Mouse (Mus musculus) kidney, embryonic 14.5 days (tissue): ENCODE measurements around the gene Ubap2. TPM values are rescaled to one million over a fixed set of nuclear protein-coding genes. Genes with fewer than 3 reads are reported as not detected.

ENCODE experiments used
- ATAC-seq: fragments of 200-750 bp; cut with Nextera tagmentation; 2 replicates; pipeline ENCODE4 v1.8.0; 2017; ENCODE audit warnings: moderate number of reproducible peaks, mild to moderate bottlenecking, moderate TSS enrichment, moderate library complexity; ENCODE audit not compliant: low FRiP score, low TSS enrichment
- H3K27ac ChIP-seq: fragments of 300-500 bp; sonication (generic); 2 replicates; pipeline ENCODE4 v1.5.1; 2014; ENCODE audit warnings: low read depth, mild to moderate bottlenecking, low read length, moderate library complexity, mixed read lengths
- H3K27me3 ChIP-seq: fragments of 300-500 bp; sonication (generic); 2 replicates; pipeline ENCODE4 v1.6.1; 2014; ENCODE audit warnings: mild to moderate bottlenecking, low read length; ENCODE audit not compliant: control insufficient read depth, insufficient read depth
- H3K36me3 ChIP-seq: fragments of 300-500 bp; sonication (generic); 2 replicates; pipeline ENCODE4 v1.6.1; 2014; ENCODE audit warnings: low read length, mixed read lengths; ENCODE audit not compliant: control insufficient read depth, insufficient read depth
- H3K4me1 ChIP-seq: fragments of 300-500 bp; sonication (generic); 2 replicates; pipeline ENCODE4 v1.6.1; 2014; ENCODE audit warnings: low read length, mixed read lengths; ENCODE audit not compliant: control insufficient read depth, insufficient read depth
- H3K4me2 ChIP-seq: fragments of 300-500 bp; sonication (generic); replicated peaks from 2 replicates; pipeline ENCODE4 v1.6.1; 2014; ENCODE audit warnings: low read depth, mild to moderate bottlenecking, low read length
- H3K4me3 ChIP-seq: fragments of 300-500 bp; sonication (generic); 2 replicates; pipeline ENCODE4 v1.5.1; 2014; ENCODE audit warnings: mild to moderate bottlenecking, low read length
- H3K9ac ChIP-seq: fragments of 300-500 bp; sonication (generic); 2 replicates; pipeline ENCODE4 v1.6.1; 2014; ENCODE audit warnings: low read depth, mild to moderate bottlenecking, low read length, moderate library complexity
- H3K9me3 ChIP-seq: fragments of 300-500 bp; sonication (generic); 2 replicates; pipeline ENCODE4 v1.6.1; 2016; ENCODE audit warnings: low read length; ENCODE audit not compliant: control insufficient read depth
- WGBS: fragments of 180-500 bp; shearing (Covaris S2); extraction: QIAGEN DNeasy Blood & Tissue Kit; methylation state at CpG from one replicate; pipeline ENCODE4 v1.1.7; 2014; 5-methylcytosine and 5-hydroxymethylcytosine counted together
- polyA plus RNA-seq: library from polyadenylated mRNA; unstranded; fragments of >200 nt; fragmentation: Nextera tagmentation; extraction: Ambion mirVana; gene quantifications from 2 replicates; pipeline ENCODE4 v1.2.1, GENCODE M21; 2014

Ubap2 gene
- 37.2 and 65.5 TPM in 2 replicates for polyA plus RNA-seq

DNA sequence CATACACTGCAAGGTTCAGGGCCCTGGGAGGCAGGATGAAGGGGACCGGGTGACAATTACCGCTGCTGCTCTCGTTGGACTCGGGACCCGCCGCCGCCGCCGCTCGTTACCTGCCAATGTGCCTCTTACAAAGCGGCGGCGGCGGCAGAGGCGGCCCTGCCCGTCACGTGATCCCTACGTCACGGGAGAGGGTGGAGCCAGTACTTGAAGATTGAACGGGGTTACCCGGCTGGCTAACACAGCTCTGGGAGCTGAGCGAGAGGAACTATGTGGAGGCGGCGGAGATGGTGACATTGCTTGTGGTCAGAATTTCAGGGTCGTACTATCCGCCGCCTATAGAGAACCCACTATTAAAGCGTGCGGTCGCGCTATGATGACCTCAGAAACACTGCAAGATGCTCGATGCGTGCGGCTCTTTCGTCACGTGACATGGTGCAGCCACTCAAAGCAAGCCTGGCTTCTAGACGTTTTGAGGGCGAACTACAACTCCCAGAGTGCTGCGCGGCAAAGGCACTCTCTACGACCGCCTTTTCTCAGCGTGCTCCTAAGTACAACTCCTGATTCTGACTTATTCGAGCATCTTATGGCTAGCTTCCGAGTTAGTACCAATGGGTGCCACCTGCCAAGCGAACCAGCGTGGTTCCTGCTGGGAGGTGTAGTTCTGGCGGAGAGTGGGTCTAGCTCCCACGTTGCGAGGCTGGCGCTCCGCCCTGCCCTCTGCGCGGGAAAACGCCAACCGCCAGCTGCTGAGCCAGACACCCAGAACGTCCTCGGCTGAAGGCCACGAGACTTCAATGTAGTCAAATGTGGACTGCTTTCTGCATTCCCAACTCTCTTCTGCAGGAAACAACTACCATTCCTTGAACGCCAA is at the start of gene Ubap2:
Gene Ubap2 (minus strand): TSS at position 165 of the 871 bp plus-strand sequence.
- peak within 1 kb of the TSS; percentile 94 for H3K27ac ChIP-seq
- peaks cover 19% of the 10 kb centered on the region for H3K4me1 ChIP-seq
- no peaks in the 10 kb centered on the region for H3K9me3 ChIP-seq
- peak within 1 kb of the TSS; percentile 87 for H3K4me3 ChIP-seq
- H3K4me2 ChIP-seq = peak within 1 kb of the TSS; percentile 78
- peak within 1 kb of the TSS; percentile 92 for H3K9ac ChIP-seq
- peaks cover 10% of the 10 kb centered on the region; the same call in 1 of the 2 replicates for H3K36me3 ChIP-seq
- WGBS = under 1% methylated on average over 60 of the region's 60 CpGs
- peak; percentile 97 for ATAC-seq
- no peaks in the 10 kb centered on the region for H3K27me3 ChIP-seq

DNA sequence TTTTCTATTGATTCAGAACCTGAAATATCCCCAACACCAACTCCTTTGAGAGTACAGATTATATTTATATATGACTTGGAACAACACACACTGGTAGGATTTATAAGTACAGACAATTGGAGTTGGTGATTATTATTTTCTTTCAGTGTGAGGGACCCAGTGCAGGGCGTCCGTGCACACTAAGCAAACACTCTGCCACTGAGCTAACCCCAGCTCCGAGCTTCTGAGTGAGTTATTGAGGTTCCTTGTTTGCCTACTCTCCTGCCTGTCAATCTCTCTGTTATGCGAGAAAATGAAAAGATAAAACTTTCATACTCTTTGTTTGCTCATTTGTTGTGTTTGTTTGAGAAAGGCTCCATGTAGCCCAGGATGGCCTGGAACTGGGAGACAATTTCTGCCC is 46.0 kb upstream of the Ubap2 start:
- no peak for ATAC-seq
- H3K4me1 ChIP-seq = no peaks in the 10 kb centered on the region

DNA sequence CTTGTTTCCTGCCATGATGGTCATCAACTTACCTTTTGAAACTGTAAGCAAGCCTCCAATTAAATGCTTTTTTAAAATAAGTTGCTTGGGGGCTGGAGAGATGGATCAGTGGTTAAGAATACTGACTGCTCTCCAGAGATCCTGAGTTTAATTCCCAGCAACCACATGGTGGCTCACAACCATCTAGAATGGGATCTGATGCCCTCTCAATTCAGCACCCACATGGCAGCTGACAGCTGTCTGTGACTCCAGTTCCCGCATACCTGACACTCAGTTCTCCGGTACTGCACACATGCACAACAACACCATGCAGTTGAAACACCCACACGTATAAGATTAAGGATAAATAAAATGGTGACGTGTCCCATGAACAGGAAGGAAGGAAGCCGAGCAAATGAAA is 43.3 kb upstream of the Ubap2 start:
- no peak for ATAC-seq
- H3K27ac ChIP-seq = no peak overlapping the region
- H3K9ac ChIP-seq = no peak overlapping the region
- H3K4me2 ChIP-seq = no peak overlapping the region
- H3K36me3 ChIP-seq = no peaks in the 10 kb centered on the region
- WGBS = 77% methylated on average over 5 of the region's 5 CpGs
- no peaks in the 10 kb centered on the region for H3K27me3 ChIP-seq
- H3K4me1 ChIP-seq = peaks cover 9% of the 10 kb centered on the region; the same call in 1 of the 2 replicates
- no peaks in the 10 kb centered on the region for H3K9me3 ChIP-seq
- no peak overlapping the region for H3K4me3 ChIP-seq

More for the DNA sequence above, 46.0 kb upstream of the Ubap2 start:
- Histone ChIP-seq H3K4me2 (no peak overlapping the region), H3K9me3 (no peaks in the 10 kb centered on the region), H3K9ac (no peak overlapping the region), H3K27ac (no peak overlapping the region), H3K27me3 (no peaks in the 10 kb centered on the region), H3K36me3 (no peaks in the 10 kb centered on the region), H3K4me3 (no peak overlapping the region)
- 52% methylated on average over 4 of the region's 4 CpGs for WGBS

DNA sequence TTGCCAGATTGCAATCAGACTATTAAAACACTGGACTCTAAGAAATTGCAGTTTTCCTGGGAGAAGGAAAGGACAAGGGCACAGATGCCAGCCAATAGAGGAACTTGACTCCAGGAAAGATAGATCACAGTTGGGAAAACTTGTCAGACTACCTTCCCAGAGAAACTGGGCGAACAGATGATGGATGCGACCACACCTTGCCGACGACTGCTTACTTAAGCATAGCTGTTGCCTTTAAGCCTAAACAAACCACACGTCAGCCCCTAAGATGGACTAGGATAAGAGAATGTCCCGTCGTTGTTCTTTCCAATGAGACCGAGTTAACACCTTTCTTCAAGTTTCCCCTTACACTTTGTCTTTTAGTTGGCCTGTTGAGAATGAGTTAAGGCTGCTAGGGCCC is 40.2 kb upstream of the Ubap2 start:
- H3K36me3 ChIP-seq = peaks cover 21% of the 10 kb centered on the region
- H3K4me1 ChIP-seq = peaks cover 15% of the 10 kb centered on the region
- H3K4me3 ChIP-seq = peak overlapping the region; percentile 90
- H3K27me3 ChIP-seq = no peaks in the 10 kb centered on the region
- H3K9me3 ChIP-seq = no peaks in the 10 kb centered on the region
- H3K4me2 ChIP-seq = peak overlapping the region; percentile 65
- ATAC-seq = no peak
- peak overlapping the region; percentile 57 for H3K27ac ChIP-seq
- WGBS = 54% methylated on average over 8 of the region's 8 CpGs
- peak overlapping the region; percentile 85 for H3K9ac ChIP-seq

DNA sequence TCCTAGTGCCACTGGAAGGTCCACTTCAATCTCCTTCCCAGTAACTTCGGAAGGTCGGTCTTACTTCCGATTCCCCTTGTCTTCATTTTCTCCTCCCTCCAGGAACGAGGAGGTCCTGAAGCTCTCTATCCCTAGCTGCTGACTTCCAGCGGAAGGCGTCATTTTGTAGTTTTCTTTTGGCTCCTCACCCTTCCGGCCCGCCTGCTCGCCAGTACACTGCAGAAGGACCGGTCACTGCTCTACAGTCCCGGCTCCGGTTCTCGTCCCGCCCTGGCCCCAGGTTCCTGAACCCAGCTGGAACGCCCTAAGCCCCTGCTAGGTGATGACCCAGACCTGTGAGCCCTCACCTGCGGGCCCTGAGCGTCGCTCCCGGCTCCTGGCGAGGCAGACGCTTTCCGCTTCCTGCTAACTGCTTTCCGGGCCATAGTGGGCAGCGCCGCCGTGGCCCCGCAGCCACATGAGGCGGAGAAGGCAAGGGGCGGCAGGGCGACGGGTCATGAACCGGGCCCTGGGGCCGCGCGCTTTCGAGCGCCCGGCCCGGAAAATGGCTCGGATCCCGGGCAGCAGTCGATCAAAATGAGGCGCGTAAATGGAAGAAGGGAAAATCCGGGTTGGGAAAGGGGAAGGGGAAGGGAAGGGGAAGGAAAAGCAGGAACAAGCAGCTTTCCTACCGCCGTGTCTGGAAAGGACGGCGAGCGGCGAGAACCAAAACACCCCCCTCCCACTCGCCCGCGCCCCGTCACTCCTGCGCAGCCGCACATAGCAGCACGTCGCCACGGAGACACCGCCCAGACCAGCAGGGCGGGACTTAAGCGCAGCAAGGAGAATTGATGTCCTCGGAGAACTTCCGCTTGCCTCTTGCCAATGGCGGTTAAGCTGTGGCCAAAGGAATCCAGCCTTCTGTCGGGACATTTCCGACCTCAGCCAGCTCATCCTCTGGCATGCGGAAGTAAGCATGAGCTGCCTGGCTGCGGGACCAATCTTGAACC is 39.5 kb upstream of the Ubap2 start, which contains the start of gene Dcaf12:
Gene Dcaf12 (minus strand): TSS at position 749 of the 989 bp plus-strand sequence.
- H3K4me2 ChIP-seq = peak within 1 kb of the TSS; percentile 94
- ATAC-seq = peak; percentile 98
- no peaks in the 10 kb centered on the region for H3K9me3 ChIP-seq
- peaks cover 15% of the 10 kb centered on the region for H3K4me1 ChIP-seq
- WGBS = under 1% methylated on average over 70 of the region's 70 CpGs
- peaks cover 27% of the 10 kb centered on the region for H3K36me3 ChIP-seq
- peak within 1 kb of the TSS; percentile 85 for H3K9ac ChIP-seq
- peak within 1 kb of the TSS; percentile 90 for H3K4me3 ChIP-seq
- H3K27ac ChIP-seq = peak within 1 kb of the TSS; percentile 96
- no peaks in the 10 kb centered on the region for H3K27me3 ChIP-seq

DNA sequence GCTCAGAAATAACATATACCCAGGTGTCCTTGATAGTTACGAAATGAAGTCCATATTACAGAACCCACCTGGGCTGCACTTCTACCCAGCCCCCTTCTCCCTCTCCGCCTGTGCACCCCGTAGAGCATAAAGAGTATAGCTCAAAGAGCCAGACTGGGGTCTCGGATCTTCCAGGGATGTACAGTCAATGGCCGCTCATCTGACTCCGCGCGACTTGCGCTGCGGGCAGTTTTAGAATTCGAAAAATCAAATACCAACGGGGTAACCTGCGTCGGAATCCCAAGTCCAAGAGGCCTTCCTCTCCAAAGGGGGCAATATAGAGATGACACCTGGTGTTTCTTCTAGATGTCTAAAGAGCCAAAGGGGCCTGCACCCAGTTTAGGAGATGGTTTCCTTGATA is 38.8 kb upstream of the Ubap2 start:
- Histone ChIP-seq H3K4me1 (peaks cover 15% of the 10 kb centered on the region), H3K27me3 (no peaks in the 10 kb centered on the region), H3K9ac (peak overlapping the region; percentile 85), H3K36me3 (peaks cover 34% of the 10 kb centered on the region), H3K9me3 (no peaks in the 10 kb centered on the region), H3K4me2 (peak overlapping the region; percentile 94), H3K4me3 (peak overlapping the region; percentile 90), H3K27ac (peak overlapping the region; percentile 96; the same call in 1 of the 2 replicates)
- WGBS = 16% methylated on average over 14 of the region's 14 CpGs
- ATAC-seq = no peak

DNA sequence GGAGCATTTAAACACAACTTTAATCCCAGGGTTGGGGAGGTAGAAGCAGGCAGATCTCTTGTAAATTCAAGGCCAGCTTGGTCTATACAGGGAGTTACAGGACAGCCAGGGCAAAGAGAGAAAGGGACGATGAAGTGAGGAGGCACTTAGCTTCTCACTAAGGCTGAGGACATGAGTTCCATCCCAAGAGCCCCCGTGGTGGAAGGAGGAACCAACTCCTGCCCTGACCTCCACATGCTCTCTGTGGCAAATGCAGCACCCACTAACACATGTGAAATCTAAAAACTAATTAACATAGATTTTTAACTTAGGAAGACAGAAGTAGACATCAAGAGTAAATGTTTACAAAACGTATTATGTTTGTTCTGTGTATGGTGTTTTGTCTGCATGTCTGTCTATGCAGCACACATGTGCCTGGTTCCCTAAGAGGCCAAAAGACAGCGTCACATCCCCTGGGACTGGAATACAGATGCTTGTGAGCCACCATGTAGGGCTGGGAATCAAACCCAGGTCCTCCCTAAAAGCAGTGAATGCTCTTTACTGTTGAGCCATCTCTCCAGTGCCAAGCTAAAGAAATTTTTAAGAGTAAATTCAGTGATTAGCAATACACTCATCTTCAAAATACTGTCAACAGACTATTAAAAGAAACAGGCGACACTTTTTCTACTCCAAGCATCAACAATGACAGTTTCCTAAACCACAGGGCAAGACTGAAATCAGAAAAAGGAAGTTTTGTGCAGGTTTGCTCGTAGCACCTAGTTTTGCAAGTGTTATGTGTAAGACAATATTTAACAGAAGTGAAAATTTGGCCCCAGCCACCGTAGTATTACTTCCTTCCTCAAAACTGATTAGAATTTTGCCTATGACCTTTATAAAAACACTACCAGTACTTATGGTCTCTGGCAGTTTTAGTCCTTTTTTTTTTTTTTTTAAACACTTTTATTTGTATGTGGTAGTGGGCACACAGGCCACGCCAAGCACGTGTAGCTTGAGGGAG is 35.9 kb upstream of the Ubap2 start:
- Histone ChIP-seq H3K36me3 (peaks cover 57% of the 10 kb centered on the region), H3K9me3 (no peaks in the 10 kb centered on the region), H3K4me2 (no peak overlapping the region), H3K27me3 (no peaks in the 10 kb centered on the region), H3K4me3 (no peak overlapping the region), H3K4me1 (peaks cover 15% of the 10 kb centered on the region), H3K27ac (no peak overlapping the region), H3K9ac (no peak overlapping the region)
- no peak for ATAC-seq
- 94% methylated on average over 9 of the region's 9 CpGs for WGBS

DNA sequence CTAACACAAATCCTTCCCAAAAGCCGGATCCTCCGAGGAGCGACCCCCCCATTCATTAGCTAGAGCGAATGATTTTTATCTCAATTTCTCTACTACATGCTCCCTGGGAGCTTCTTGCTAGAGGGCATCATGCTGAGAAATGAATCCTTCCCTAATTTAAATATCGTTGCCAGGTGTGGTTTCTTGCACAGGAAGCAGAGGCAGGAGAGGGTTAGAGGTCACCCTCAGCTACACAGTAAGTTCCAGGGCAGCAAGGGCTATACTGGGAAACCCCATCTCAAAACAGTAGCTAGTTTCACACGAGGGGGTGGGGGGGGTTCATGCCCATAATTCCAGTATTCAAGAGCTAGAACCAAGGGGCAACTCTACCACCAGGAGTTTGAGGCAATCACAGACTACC is 32.5 kb upstream of the Ubap2 start:
- no peak for ATAC-seq
- WGBS = 86% methylated on average over 6 of the region's 6 CpGs
- no peaks in the 10 kb centered on the region for H3K27me3 ChIP-seq
- no peak overlapping the region for H3K4me3 ChIP-seq
- no peak overlapping the region for H3K4me2 ChIP-seq
- H3K27ac ChIP-seq = no peak overlapping the region
- no peaks in the 10 kb centered on the region for H3K4me1 ChIP-seq
- no peak overlapping the region for H3K9ac ChIP-seq
- no peaks in the 10 kb centered on the region for H3K9me3 ChIP-seq
- peaks cover 73% of the 10 kb centered on the region for H3K36me3 ChIP-seq
